Mouse (Mus musculus) embryonic facial prominence, embryonic 12.5 days (tissue): ENCODE results near the gene Gm20834. TPM values are rescaled to one million over a fixed set of nuclear protein-coding genes. Genes with fewer than 3 reads are reported as not detected.
"Not testable (repeated sequence)": the region's sequence is repeated elsewhere in the genome, so short reads cannot be mapped to it uniquely, and the experiment has no call there.

ENCODE experiments used
- ATAC-seq: fragments of 200-750 bp; cut with Nextera tagmentation; 2 replicates; pipeline ENCODE4 v1.8.0; 2017; ENCODE audit not compliant: insufficient number of reproducible peaks, insufficient read depth, low FRiP score, low TSS enrichment
- H3K27ac ChIP-seq: fragments of 300-500 bp; sonication (generic); 2 replicates; pipeline ENCODE4 v1.5.1; 2016; ENCODE audit warnings: mild to moderate bottlenecking
- H3K27me3 ChIP-seq: fragments of 300-500 bp; sonication (generic); 2 replicates; pipeline ENCODE4 v1.6.1; 2016; ENCODE audit warnings: mild to moderate bottlenecking, moderate library complexity
- H3K36me3 ChIP-seq: fragments of 300-500 bp; sonication (generic); 2 replicates; pipeline ENCODE4 v1.6.1; 2016; ENCODE audit warnings: mild to moderate bottlenecking
- H3K4me1 ChIP-seq: fragments of 300-500 bp; sonication (generic); 2 replicates; pipeline ENCODE4 v1.6.1; 2016
- H3K4me2 ChIP-seq: fragments of 300-500 bp; sonication (generic); replicated peaks from 2 replicates; pipeline ENCODE4 v1.6.1; 2016; ENCODE audit warnings: mild to moderate bottlenecking, moderate library complexity
- H3K4me3 ChIP-seq: fragments of 300-500 bp; sonication (generic); 2 replicates; pipeline ENCODE4 v1.5.1; 2016; ENCODE audit warnings: mild to moderate bottlenecking
- H3K9ac ChIP-seq: fragments of 300-500 bp; sonication (generic); 2 replicates; pipeline ENCODE4 v1.6.1; 2016; ENCODE audit warnings: mild to moderate bottlenecking, moderate library complexity
- H3K9me3 ChIP-seq: fragments of 300-500 bp; sonication (generic); 2 replicates; pipeline ENCODE4 v1.6.1; 2016; ENCODE audit warnings: mild to moderate bottlenecking, moderate library complexity
- WGBS: fragments of 180-500 bp; shearing (Covaris S2); methylation state at CpG from one replicate; pipeline ENCODE4 v1.1.7; 2016; 5-methylcytosine and 5-hydroxymethylcytosine counted together
- polyA plus RNA-seq: library from polyadenylated mRNA; unstranded; fragments of >200 nt; fragmentation: Nextera tagmentation; extraction: Ambion mirVana; gene quantifications from 2 replicates; pipeline ENCODE4 v1.2.1, GENCODE M21; 2016

Gm20834 gene
- not detected in 2 replicates for polyA plus RNA-seq

DNA sequence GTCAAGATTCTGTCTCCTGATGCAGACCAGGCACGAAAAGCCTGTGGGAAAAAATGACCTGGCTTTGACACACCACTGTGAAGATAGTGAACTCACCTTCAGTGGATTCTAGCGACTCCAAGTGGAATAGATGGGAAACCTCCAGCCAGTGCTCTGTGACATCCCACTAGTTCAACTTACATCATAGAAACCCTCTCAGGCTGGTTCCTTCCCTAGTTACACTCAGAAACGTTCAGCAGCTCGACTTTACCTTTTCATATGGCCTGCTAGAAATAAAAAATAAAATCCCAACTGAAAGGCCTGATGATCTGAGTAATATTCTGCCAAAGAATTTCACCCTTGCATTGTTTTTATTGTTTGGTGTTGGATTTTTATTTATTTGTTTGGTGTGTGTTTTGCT, at the start of gene Gm20834:
Gene Gm20834, minus strand, starts transcription at position 101 of the 400 bp plus-strand sequence.
- H3K9me3 ChIP-seq, H3K4me3 ChIP-seq, ATAC-seq, H3K4me2 ChIP-seq, H3K4me1 ChIP-seq, H3K27me3 ChIP-seq, H3K9ac ChIP-seq, H3K36me3 ChIP-seq, H3K27ac ChIP-seq: not testable (repeated sequence)
- 58% methylated on average over 2 of the region's 4 CpGs for WGBS

Other genes starting within 250 kb of the Gm20834 start
- not detected in 2 replicates for gene Gm21310, start 177.4 kb downstream of the Gm20834 start, polyA plus RNA-seq
- gene Gm28510, start 88.1 kb upstream of the Gm20834 start, polyA plus RNA-seq: not detected in 2 replicates
- gene Gm20737, start 211.5 kb upstream of the Gm20834 start, polyA plus RNA-seq: not detected in 2 replicates
- gene Gm21775, start 228.9 kb upstream of the Gm20834 start, polyA plus RNA-seq: not detected in 2 replicates